Mouse (Mus musculus) telencephalon, adult 2 months (tissue): ENCODE data around the gene Tnf.
"Not testable (repeated sequence)": the region's sequence is repeated elsewhere in the genome, so short reads cannot be mapped to it uniquely, and the experiment has no call there.

Experiments
- DNase-seq: peaks from one replicate; pipeline ENCODE4 v3.0.0-alpha.2; 2011; ENCODE audit warnings: low read depth, low spot score

Tnf gene

GRCm38 (mm10) chr17:35234090-35234489 lies 32.3 kb upstream of the Tnf start:
- DNase-seq, result not testable (repeated sequence)

GRCm38 (mm10) chr17:35233114-35233980 lies 31.5 kb upstream of the Tnf start, which contains the start of gene Atp6v1g2:
Gene Atp6v1g2, plus strand, starts transcription at chr17:35233660.
- no peak for DNase-seq

GRCm38 (mm10) chr17:35232659-35233058 lies 30.9 kb upstream of the Tnf start:
- no peak for DNase-seq

- no peak for DNase-seq
These were observed 30.2 kb upstream of the Tnf start for GRCm38 (mm10) chr17:35232043-35232442.

- DNase-seq, result no peak
These were observed 29.2 kb upstream of the Tnf start for GRCm38 (mm10) chr17:35231022-35231421.

- DNase-seq, result no peak
These were observed 24.8 kb upstream of the Tnf start for GRCm38 (mm10) chr17:35226561-35227046.

- DNase-seq, result no peak
These were observed 23.6 kb upstream of the Tnf start for GRCm38 (mm10) chr17:35225456-35225855.

- DNase-seq, result no peak
These were observed 22.8 kb upstream of the Tnf start for GRCm38 (mm10) chr17:35224641-35225040.

GRCm38 (mm10) chr17:35222299-35222698 lies 20.5 kb upstream of the Tnf start:
- DNase-seq, result no peak

- no peak for DNase-seq
These were observed 18.5 kb upstream of the Tnf start, which contains the start of gene Gm16181 for GRCm38 (mm10) chr17:35220156-35220952. Gene Gm16181, plus strand, starts transcription at chr17:35220834.

GRCm38 (mm10) chr17:35219601-35220041 lies 17.8 kb upstream of the Tnf start:
- no peak for DNase-seq

- DNase-seq, result no peak
These were observed 16.8 kb upstream of the Tnf start for GRCm38 (mm10) chr17:35218516-35219193.

- DNase-seq, result no peak
These were observed 11.3 kb upstream of the Tnf start for GRCm38 (mm10) chr17:35213071-35213470.

GRCm38 (mm10) chr17:35210593-35210992 lies 8.8 kb upstream of the Tnf start:
- no peak for DNase-seq

GRCm38 (mm10) chr17:35209785-35210535 lies 8.2 kb upstream of the Tnf start:
- DNase-seq, result no peak

- DNase-seq, result no peak
These were observed 3.6 kb upstream of the Tnf start for GRCm38 (mm10) chr17:35205380-35205769.

GRCm38 (mm10) chr17:35204494-35205379 lies 2.9 kb upstream of the Tnf start, which contains the start of gene Lta:
Gene Lta, minus strand, starts transcription at chr17:35205351.
- DNase-seq, result no peak

- DNase-seq, result no peak
These were observed 635 bp upstream of the Tnf start for GRCm38 (mm10) chr17:35202442-35202841.

- no peak for DNase-seq
These were observed 679 bp downstream of the Tnf start for GRCm38 (mm10) chr17:35201128-35201527.

GRCm38 (mm10) chr17:35200398-35200797 lies 1.4 kb downstream of the Tnf start:
- no peak for DNase-seq
